Mouse (Mus musculus): ENCODE data around the gene Srgn. TPM values are rescaled to one million over a fixed set of nuclear protein-coding genes. Genes with fewer than 3 reads are reported as not detected.
A peak's percentile ranks its signal among the peaks of the same experiment; 100 is the strongest.

Gene Srgn
- polyA plus RNA-seq, 1 experiment from 2014 or later, result 7.5 TPM

DNA sequence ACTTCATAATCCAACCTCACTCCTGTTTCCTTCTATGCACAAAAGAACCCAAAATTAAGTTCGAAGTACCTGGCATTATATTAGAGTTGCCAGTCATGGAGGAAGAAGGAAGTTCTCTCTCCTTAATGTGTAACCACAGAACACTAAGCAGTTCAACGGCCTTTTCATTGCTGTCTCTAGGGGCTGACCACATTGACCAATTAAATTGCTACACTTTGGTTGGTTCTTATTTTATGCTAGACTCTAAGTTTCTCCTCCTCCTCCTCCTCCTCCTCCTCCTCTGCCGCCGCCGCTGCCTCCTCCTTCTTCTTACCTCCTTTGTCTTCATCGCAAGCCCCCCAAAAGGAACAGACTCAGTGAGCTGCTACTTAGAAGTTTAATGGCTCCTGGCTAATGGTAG lies 15.7 kb downstream of the Srgn start:
- WGBS, result 76% methylated on average over 6 of the region's 6 CpGs

DNA sequence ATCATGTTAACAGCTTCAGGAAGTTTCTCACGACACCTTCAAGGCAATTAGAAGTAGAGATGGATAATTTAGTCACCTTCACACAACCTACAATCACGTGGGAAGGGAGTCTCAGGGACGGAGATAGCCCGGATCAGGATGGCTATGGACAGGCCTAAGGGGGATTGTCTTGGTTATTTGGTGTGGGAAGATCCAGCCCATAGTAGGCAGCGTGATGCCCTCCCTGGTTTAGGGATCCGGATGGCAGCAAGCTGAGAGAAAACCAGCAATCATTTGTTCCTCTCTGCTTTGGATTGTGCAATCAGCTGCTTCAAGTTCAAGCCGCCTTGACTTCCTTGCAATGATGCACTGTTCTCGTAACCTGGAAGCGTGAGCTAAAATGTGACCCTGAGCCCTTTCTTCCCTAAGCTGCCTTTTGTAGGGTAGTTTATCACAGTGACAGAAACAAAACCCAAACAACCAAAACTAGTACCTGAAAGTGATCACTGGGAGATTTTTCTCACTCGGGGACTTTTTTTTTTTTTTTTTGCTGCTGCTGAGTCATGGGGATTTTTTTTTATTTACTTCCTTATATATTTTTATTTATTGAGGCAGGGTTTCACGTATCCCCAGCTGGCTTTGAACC lies 18.1 kb downstream of the Srgn start:
- Histone ChIP-seq H3K36me3 (ENCODE audit: control insufficient read depth, insufficient read depth, low read length) (no peaks in the 10 kb centered on the region), H3K4me3 (ENCODE audit: low read depth, low read length) (no peak overlapping the region), H3K27ac (ENCODE audit: low read depth, low read length) (no peak overlapping the region), H3K27me3 (replicated peaks; ENCODE audit: control insufficient read depth, insufficient read depth, low read length) (peaks cover 4% of the 10 kb centered on the region; the same call in 1 of the 2 replicates), H3K4me1 (ENCODE audit: control insufficient read depth, insufficient read depth, low read length) (no peaks in the 10 kb centered on the region), H3K9me3 (replicated peaks; ENCODE audit: control insufficient read depth, low read length) (no peaks in the 10 kb centered on the region), H3K9ac (ENCODE audit: low read length) (no peak overlapping the region), H3K4me2 (ENCODE audit: low read length) (no peak overlapping the region)
- WGBS, result 71% methylated on average over 11 of the region's 11 CpGs
- DNase-seq (ENCODE audit: low spot score) (no peak), ATAC-seq (no peak)

More for the DNA sequence above, 15.7 kb downstream of the Srgn start:
- Histone ChIP-seq H3K9me3 (replicated peaks; ENCODE audit: control insufficient read depth, low read length) (no peaks in the 10 kb centered on the region), H3K4me3 (ENCODE audit: low read depth, low read length) (no peak overlapping the region), H3K9ac (ENCODE audit: low read length) (no peak overlapping the region), H3K36me3 (ENCODE audit: control insufficient read depth, insufficient read depth, low read length) (no peaks in the 10 kb centered on the region), H3K4me2 (ENCODE audit: low read length) (no peak overlapping the region), H3K27me3 (replicated peaks; ENCODE audit: control insufficient read depth, insufficient read depth, low read length) (peaks cover 4% of the 10 kb centered on the region; the same call in 1 of the 2 replicates), H3K27ac (ENCODE audit: low read depth, low read length) (no peak overlapping the region), H3K4me1 (ENCODE audit: control insufficient read depth, insufficient read depth, low read length) (no peaks in the 10 kb centered on the region)
- no peak for DNase-seq (ENCODE audit: low spot score)
- no peak for ATAC-seq

DNA sequence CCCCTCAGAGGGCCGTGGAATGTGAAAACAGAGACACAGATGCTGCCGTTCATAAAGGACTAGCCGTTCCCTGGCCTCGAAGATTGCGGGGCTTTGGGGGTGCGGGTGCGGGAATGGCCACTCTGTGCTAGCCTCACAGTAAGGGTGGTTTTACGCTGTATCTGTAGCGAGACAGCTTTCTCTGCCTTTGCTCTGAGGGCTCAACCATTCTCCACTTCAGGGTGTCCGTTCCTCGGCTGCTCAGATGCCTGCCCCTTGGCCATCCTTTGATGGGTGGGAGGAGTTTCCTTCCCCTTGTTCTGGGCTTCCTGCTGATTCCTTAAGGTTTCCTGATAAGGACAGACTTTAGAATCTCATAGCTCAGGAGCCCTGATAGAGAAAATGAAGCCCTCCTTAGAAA lies 18.8 kb downstream of the Srgn start:
- H3K9ac ChIP-seq (ENCODE audit: low read length), result 0 out of 2 replicates have a peak overlapping the region, but pooled peaks have one; percentile 4
- no peaks in the 10 kb centered on the region for H3K36me3 ChIP-seq (ENCODE audit: control insufficient read depth, insufficient read depth, low read length)
- ATAC-seq, result no peak
- H3K27ac ChIP-seq (ENCODE audit: low read depth, low read length), result no peak overlapping the region
- H3K27me3 ChIP-seq (replicated peaks; ENCODE audit: control insufficient read depth, insufficient read depth, low read length), result peaks cover 4% of the 10 kb centered on the region; the same call in 1 of the 2 replicates
- peak overlapping the region; percentile 1; the same call in 1 of the 2 replicates for H3K4me3 ChIP-seq (ENCODE audit: low read depth, low read length)
- no peaks in the 10 kb centered on the region for H3K4me1 ChIP-seq (ENCODE audit: control insufficient read depth, insufficient read depth, low read length)
- H3K4me2 ChIP-seq (ENCODE audit: low read length), result peak overlapping the region; percentile 37
- 8% methylated on average over 11 of the region's 11 CpGs for WGBS
- no peaks in the 10 kb centered on the region for H3K9me3 ChIP-seq (replicated peaks; ENCODE audit: control insufficient read depth, low read length)
- no peak for DNase-seq (ENCODE audit: low spot score)

DNA sequence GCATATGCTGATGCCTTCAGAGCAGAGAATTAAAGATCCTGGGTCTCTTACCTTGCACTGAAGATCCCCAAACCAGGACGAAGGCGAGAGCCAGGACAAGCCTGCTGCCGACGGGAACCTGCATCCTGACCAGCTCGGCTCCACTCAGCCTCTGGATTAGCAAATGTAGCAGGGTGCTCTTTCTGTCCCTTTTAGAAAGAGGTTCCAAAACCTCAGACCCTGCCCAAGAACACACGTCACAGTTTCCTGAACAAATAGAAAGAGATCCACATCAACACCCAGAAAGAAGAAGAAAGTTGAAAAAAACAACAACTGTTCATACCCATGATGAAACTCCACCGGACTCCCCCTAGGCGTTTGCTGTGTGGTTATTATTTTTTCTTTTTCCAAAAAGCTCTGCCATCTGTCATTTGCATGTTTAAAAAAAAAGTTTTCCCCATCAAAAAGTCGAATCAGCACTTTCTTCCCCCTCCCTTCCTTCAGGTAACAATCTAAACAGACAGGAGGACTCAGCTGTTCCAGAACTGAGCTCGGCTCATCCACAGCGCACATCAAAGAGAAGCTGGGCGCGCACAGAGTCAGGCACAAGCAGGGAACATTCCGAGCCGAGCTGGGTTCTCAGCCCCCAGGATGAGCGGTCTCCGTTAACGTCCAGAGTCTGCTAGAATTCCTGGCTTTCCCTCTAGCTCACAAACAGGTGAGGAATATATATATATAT lies 19.5 kb downstream of the Srgn start:
- Histone ChIP-seq H3K9me3 (replicated peaks; ENCODE audit: control insufficient read depth, low read length) (no peaks in the 10 kb centered on the region), H3K4me2 (ENCODE audit: low read length) (peak overlapping the region; percentile 37), H3K4me3 (ENCODE audit: low read depth, low read length) (peak overlapping the region; percentile 1; the same call in 1 of the 2 replicates), H3K4me1 (ENCODE audit: control insufficient read depth, insufficient read depth, low read length) (no peaks in the 10 kb centered on the region), H3K27me3 (replicated peaks; ENCODE audit: control insufficient read depth, insufficient read depth, low read length) (peaks cover 4% of the 10 kb centered on the region; the same call in 1 of the 2 replicates), H3K27ac (ENCODE audit: low read depth, low read length) (no peak overlapping the region), H3K9ac (ENCODE audit: low read length) (no peak overlapping the region), H3K36me3 (ENCODE audit: control insufficient read depth, insufficient read depth, low read length) (no peaks in the 10 kb centered on the region)
- WGBS, result 15% methylated on average over 18 of the region's 18 CpGs
- DNase-seq (ENCODE audit: low spot score) (peak; percentile 8), ATAC-seq (no peak)

DNA sequence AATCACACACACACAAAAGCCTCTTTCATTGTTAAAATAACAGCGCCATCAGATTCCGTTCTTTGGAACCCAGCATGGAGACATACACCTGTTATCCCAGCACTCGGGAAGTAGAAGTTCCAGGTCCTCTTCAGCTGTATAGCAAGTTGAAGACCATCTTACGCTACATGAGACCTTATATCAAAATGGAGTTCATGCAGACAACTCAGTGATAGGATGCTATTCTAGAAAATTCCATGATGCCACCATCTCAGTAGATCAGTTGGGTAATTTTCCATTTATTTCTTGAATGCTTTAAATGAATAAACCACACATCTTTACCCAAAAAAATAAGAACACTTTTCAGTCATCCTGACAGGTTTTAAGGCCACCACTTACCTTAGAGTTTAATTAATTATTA lies 20.2 kb downstream of the Srgn start:
- no peaks in the 10 kb centered on the region for H3K9me3 ChIP-seq (replicated peaks; ENCODE audit: control insufficient read depth, low read length)
- no peak overlapping the region for H3K4me2 ChIP-seq (ENCODE audit: low read length)
- H3K36me3 ChIP-seq (ENCODE audit: control insufficient read depth, insufficient read depth, low read length), result no peaks in the 10 kb centered on the region
- 91% methylated on average over 4 of the region's 4 CpGs for WGBS
- DNase-seq (ENCODE audit: low spot score) (no peak), ATAC-seq (no peak)
- H3K4me1 ChIP-seq (ENCODE audit: control insufficient read depth, insufficient read depth, low read length), result no peaks in the 10 kb centered on the region
- no peak overlapping the region for H3K27ac ChIP-seq (ENCODE audit: low read depth, low read length)
- H3K9ac ChIP-seq (ENCODE audit: low read length), result no peak overlapping the region
- no peak overlapping the region for H3K4me3 ChIP-seq (ENCODE audit: low read depth, low read length)
- H3K27me3 ChIP-seq (replicated peaks; ENCODE audit: control insufficient read depth, insufficient read depth, low read length), result peaks cover 4% of the 10 kb centered on the region; the same call in 1 of the 2 replicates

DNA sequence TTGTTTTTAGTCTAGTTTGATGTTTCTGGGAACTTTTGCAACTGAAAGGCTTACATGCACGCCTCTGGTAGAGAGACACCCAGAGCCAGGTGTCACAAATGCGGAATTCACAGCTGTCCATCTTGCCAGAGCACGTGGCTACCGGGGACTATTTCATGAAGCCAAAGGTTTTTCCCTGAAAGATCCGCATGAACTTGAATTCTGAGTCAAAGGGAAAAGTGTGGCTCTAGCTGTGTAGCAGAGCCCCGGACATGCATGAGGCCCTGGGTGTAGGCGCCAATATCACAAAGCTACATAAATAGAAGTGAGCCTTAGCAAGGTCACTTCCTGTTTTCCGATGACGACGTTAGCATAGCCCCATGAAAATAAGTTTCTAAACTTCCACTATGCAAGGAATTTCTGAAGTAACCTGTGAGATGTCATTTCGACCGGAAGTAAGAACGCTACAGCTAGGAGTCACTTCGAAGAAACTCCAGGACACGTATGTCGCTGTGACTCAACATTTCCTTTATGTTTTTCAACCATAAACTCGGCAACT lies 21.2 kb downstream of the Srgn start:
- no peak overlapping the region for H3K4me3 ChIP-seq (ENCODE audit: low read depth, low read length)
- no peaks in the 10 kb centered on the region for H3K9me3 ChIP-seq (replicated peaks; ENCODE audit: control insufficient read depth, low read length)
- H3K36me3 ChIP-seq (ENCODE audit: control insufficient read depth, insufficient read depth, low read length), result no peaks in the 10 kb centered on the region
- no peak for ATAC-seq
- H3K27me3 ChIP-seq (replicated peaks; ENCODE audit: control insufficient read depth, insufficient read depth, low read length), result peaks cover 4% of the 10 kb centered on the region; the same call in 1 of the 2 replicates
- H3K4me1 ChIP-seq (ENCODE audit: control insufficient read depth, insufficient read depth, low read length), result no peaks in the 10 kb centered on the region
- 88% methylated on average over 17 of the region's 17 CpGs for WGBS
- no peak overlapping the region for H3K27ac ChIP-seq (ENCODE audit: low read depth, low read length)
- no peak overlapping the region for H3K9ac ChIP-seq (ENCODE audit: low read length)
- no peak for DNase-seq (ENCODE audit: low spot score)
- no peak overlapping the region for H3K4me2 ChIP-seq (ENCODE audit: low read length)

DNA sequence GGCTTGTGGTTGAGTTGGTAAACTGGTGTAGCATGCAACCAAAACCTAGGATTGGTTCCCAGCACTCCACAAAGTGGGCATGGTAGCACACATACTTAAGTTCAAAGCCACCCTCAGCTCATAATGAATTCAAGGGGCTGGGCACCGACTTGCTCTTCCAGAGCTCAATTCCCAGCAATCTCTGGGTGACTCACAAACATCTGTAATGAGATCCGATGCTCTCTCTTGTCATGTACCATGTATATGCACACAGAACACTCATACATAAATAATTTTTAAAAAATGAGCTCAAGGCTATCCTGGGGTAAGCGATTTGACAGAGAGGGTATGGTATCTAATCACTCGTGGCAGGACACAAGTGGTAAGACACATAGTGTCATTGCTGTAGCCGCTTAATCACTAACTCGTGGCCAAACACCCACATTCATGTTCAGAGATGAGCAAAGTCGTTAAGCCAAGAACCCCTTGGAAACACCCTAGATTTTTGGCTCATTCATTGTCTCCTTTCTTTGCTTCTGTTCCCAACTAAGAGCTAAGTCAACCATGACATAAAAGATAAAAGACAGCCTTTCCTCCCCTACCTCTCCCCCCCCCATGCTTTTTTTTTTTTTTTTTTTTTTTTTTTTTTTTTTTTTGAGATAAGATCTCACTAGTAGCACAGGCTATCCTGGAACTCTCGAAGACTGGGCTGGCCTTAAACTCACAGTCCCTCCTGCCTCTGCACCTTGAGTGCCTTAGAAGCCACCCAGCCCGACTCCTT lies 21.8 kb downstream of the Srgn start:
- Histone ChIP-seq H3K9ac (ENCODE audit: low read length) (no peak overlapping the region), H3K4me3 (ENCODE audit: low read depth, low read length) (no peak overlapping the region), H3K4me1 (ENCODE audit: control insufficient read depth, insufficient read depth, low read length) (no peaks in the 10 kb centered on the region), H3K4me2 (ENCODE audit: low read length) (no peak overlapping the region), H3K9me3 (replicated peaks; ENCODE audit: control insufficient read depth, low read length) (no peaks in the 10 kb centered on the region), H3K27me3 (replicated peaks; ENCODE audit: control insufficient read depth, insufficient read depth, low read length) (peaks cover 4% of the 10 kb centered on the region; the same call in 1 of the 2 replicates), H3K36me3 (ENCODE audit: control insufficient read depth, insufficient read depth, low read length) (no peaks in the 10 kb centered on the region), H3K27ac (ENCODE audit: low read depth, low read length) (no peak overlapping the region)
- DNase-seq (ENCODE audit: low spot score) (no peak), ATAC-seq (no peak)
- 67% methylated on average over 9 of the region's 9 CpGs for WGBS

DNA sequence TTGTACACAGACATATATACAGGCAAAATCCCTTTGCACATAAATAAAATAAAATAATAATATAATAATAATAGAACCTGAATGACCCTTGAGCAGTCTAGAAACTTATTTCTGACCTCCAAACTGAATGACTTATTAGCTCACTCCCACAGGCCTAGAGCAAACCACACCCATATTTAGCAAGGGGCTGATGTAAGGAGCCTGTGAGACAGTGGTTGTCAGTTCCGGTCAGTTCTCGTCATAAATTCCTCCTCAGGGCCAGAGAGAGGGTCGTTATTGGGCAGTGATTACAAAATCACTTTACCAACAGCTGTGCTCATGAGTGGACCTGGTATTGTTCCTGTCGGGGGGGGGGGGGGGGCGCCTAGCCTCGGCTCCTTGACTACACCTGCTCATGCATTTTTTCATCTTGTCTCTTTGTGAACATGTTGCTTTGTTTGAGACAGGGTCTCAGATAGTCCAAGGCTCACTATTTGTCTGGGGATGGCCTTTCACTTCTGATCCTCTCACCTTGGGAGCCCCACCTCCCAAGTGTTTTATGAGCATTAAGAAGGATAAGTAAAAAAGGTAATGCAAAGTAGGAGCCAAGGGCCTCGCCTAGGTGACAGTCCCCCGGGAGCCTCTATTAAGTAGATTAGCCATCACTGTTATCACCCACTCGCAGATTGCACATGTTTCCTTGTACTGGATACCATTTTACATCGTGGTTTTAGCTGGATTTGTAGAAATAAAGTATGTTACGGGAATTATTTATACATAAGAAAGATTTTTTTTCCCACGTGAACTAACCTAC lies 23.2 kb downstream of the Srgn start:
- no peak for ATAC-seq
- Histone ChIP-seq H3K4me3 (ENCODE audit: low read depth, low read length) (no peak overlapping the region), H3K9ac (ENCODE audit: low read length) (no peak overlapping the region), H3K4me2 (ENCODE audit: low read length) (no peak overlapping the region), H3K9me3 (replicated peaks; ENCODE audit: control insufficient read depth, low read length) (no peaks in the 10 kb centered on the region), H3K4me1 (ENCODE audit: control insufficient read depth, insufficient read depth, low read length) (no peaks in the 10 kb centered on the region), H3K27me3 (replicated peaks; ENCODE audit: control insufficient read depth, insufficient read depth, low read length) (peaks cover 4% of the 10 kb centered on the region; the same call in 1 of the 2 replicates), H3K36me3 (ENCODE audit: control insufficient read depth, insufficient read depth, low read length) (no peaks in the 10 kb centered on the region), H3K27ac (ENCODE audit: low read depth, low read length) (no peak overlapping the region)
- WGBS, result 69% methylated on average over 12 of the region's 12 CpGs
- DNase-seq (ENCODE audit: low spot score), result no peak
